Mouse (Mus musculus) thymus, adult 2 months (tissue): ENCODE results near the gene Dst. TPM values are rescaled to one million over a fixed set of nuclear protein-coding genes. Genes with fewer than 3 reads are reported as not detected.

Experiments used
- DNase-seq: peaks from one replicate; pipeline ENCODE4 v3.0.0; 2021
- H3K27ac ChIP-seq: fragments of 200-500 bp; 2 replicates; pipeline ENCODE4 v1.5.1; 2012; ENCODE audit warnings: low read length, control low read depth; ENCODE audit not compliant: control insufficient read depth, insufficient read depth
- H3K27me3 ChIP-seq: fragments of 200-500 bp; 2 replicates; pipeline ENCODE4 v1.6.1; 2012; ENCODE audit warnings: mild to moderate bottlenecking, low read length, moderate library complexity, mixed read lengths; ENCODE audit not compliant: control insufficient read depth, insufficient read depth
- H3K36me3 ChIP-seq: fragments of 200-500 bp; 2 replicates; pipeline ENCODE4 v1.6.1; 2012; ENCODE audit warnings: mild to moderate bottlenecking, low read length, moderate library complexity; ENCODE audit not compliant: control insufficient read depth, insufficient read depth
- H3K4me1 ChIP-seq: fragments of 200-500 bp; replicated peaks from 2 replicates; pipeline ENCODE4 v1.6.1; 2012; ENCODE audit warnings: low read length; ENCODE audit not compliant: control insufficient read depth, insufficient read depth
- H3K4me3 ChIP-seq: fragments of 200-500 bp; 2 replicates; pipeline ENCODE4 v1.5.1; 2012; ENCODE audit warnings: mild to moderate bottlenecking, low read length, control low read depth, moderate library complexity; ENCODE audit not compliant: control insufficient read depth, insufficient read depth
- CTCF ChIP-seq: fragments of 200-500 bp; IDR thresholded peaks from 2 replicates; pipeline ENCODE4 v1.5.1; 2012; ENCODE audit warnings: mild to moderate bottlenecking, control low read depth, low read length, moderate library complexity, borderline replicate concordance; ENCODE audit not compliant: control insufficient read depth, poor library complexity, insufficient read depth; ENCODE audit errors: extremely low read depth
- POLR2A ChIP-seq: fragments of 200-500 bp; IDR thresholded peaks from 2 replicates; pipeline ENCODE4 v1.6.1; 2012; ENCODE audit warnings: mild to moderate bottlenecking, low read length, control low read depth, moderate library complexity; ENCODE audit not compliant: control insufficient read depth, poor library complexity, insufficient read depth; ENCODE audit errors: extremely low read depth
- WGBS: fragments of 180-500 bp; shearing (Covaris S2); methylation state at CpG from one replicate; pipeline ENCODE4 v1.1.7; 2018; 5-methylcytosine and 5-hydroxymethylcytosine counted together
- polyA plus RNA-seq: library from polyadenylated mRNA; depleted of rRNA; stranded (reverse); fragments of >200 nt; gene quantifications from 2 replicates; pipeline ENCODE4 v1.2.3, GENCODE M21; 2012

The Dst gene
- polyA plus RNA-seq, 1 experiment, result 24.2 TPM

DNA sequence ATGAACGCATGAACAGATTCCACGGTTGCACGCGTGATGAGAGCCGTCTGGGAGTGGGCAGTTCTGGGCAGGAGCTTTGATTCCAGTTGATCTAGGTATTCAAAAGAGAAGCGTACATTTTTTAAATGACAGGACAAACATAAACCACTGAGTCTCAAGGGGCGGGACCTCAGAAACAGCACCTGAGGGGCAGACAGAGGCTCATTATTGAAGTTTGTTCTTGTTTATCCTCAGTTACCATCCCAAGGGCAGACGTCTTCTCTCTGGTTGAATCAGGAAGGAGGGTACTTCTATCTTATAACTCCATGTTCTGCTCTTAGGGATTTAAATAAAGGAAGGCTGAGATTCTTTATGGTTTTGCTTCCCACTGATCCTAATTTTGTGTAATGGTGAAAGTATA lies 199.1 kb downstream of the Dst start:
- WGBS, result 92% methylated on average over 8 of the region's 8 CpGs
- no peak for DNase-seq
- H3K4me1 ChIP-seq, result no peaks in the 10 kb centered on the region
- H3K27me3 ChIP-seq, result no peaks in the 10 kb centered on the region
- no peak overlapping the region for H3K4me3 ChIP-seq
- H3K27ac ChIP-seq, result no peak overlapping the region
- H3K36me3 ChIP-seq, result no peaks in the 10 kb centered on the region
- TF ChIP-seq CTCF, result no peak
- TF ChIP-seq POLR2A, result no peak

DNA sequence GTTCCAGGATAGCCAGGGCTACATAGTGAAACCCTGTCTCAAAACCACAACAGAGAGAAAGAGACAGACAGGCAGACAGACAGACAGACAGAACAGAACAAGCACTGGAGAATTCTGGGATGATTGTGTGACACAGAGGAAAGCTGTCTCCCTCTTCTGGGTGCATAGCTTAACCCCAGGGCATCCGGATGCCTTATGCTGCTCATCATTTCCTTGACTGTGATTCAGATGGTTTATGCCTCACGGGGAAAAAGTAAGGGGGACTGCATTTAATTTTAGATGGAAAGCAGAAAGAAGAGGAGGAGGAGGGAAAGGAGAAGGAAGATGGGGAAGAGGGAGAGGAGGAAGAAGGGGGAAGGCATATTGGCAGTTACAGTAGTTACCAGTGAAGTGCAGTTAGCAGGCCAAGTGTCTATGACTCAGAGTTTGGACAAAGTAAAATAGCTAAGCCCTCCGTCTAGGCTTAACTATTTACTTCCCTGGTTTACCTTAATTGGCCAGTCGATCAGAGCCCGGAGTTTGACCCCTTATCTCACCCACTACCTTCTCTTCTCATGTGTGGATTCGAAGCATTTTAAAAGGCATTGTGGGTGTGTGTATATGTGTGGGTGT lies 201.7 kb downstream of the Dst start:
- Histone ChIP-seq H3K4me3 (no peak overlapping the region), H3K27ac (no peak overlapping the region), H3K27me3 (no peaks in the 10 kb centered on the region), H3K36me3 (no peaks in the 10 kb centered on the region), H3K4me1 (no peaks in the 10 kb centered on the region)
- DNase-seq, result no peak
- WGBS, result 88% methylated on average over 6 of the region's 6 CpGs
- TF ChIP-seq POLR2A (no peak), CTCF (no peak)

DNA sequence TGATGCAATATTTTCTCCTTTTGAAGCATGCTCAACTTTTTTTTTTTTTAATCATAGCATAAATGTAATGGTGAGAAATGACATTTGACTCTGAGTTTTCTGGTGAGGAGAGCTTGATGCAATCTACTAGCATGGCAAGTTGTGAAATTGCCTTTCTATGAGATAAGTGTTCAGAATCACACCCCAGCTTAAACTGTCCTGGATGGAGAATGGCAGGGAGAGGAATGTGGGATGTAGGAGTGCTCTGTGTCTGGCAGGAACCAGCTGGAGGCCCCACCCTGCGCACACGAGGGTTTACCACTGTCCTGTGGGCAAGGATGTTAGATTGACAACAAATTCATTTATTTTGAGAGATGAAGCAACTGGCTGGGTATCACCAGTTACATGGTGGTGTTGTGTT lies 202.8 kb downstream of the Dst start:
- Histone ChIP-seq H3K36me3 (no peaks in the 10 kb centered on the region), H3K27ac (no peak overlapping the region), H3K27me3 (no peaks in the 10 kb centered on the region), H3K4me1 (no peaks in the 10 kb centered on the region), H3K4me3 (no peak overlapping the region)
- no peak for DNase-seq
- WGBS, result 68% methylated on average over 2 of the region's 2 CpGs
- no peak for TF ChIP-seq CTCF

DNA sequence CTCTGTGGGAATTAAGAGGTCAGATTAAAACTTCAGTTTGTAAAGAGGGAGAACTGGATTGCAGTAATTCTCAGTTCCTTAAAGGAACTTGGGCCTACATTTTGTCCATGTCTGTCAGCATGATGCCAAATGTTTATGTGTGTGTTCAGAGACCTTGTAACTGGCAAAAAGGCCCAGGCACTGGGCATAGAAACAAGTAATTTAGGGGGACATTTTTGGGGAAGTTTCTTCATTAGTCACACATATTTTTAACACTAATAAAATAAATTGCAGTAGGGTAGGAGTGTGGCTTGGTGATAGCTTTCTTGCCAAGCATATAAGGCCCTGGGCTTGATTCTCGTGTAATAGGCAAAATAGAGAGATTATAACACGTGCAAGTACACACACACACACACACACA lies 203.9 kb downstream of the Dst start:
- TF ChIP-seq POLR2A (no peak), CTCF (no peak)
- Histone ChIP-seq H3K36me3 (no peaks in the 10 kb centered on the region), H3K27ac (no peak overlapping the region), H3K4me3 (no peak overlapping the region), H3K27me3 (no peaks in the 10 kb centered on the region), H3K4me1 (no peaks in the 10 kb centered on the region)
- DNase-seq, result no peak
- 94% methylated on average over 2 of the region's 2 CpGs for WGBS

DNA sequence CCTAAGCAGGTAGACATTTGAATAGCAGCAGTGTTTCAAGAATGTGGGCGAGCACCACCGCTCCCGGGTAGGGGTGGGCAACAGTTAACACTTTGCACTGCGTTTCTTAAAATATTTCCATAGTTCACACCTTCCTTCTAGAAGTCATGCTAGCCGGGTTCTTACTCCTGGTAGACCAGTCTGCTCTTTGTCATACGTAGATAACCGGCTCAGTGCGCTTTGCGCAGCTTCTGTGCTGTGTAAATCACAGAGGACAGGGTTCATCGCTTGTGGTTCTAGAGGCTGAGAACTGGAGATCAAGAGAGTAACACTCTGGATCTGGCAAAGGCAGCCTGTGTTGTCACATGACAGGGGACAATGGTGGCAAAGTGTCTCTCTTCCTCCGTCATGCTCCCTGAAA lies 208.4 kb downstream of the Dst start:
- TF ChIP-seq POLR2A (no peak), CTCF (no peak)
- H3K36me3 ChIP-seq, result no peaks in the 10 kb centered on the region
- WGBS, result 92% methylated on average over 11 of the region's 11 CpGs

DNA sequence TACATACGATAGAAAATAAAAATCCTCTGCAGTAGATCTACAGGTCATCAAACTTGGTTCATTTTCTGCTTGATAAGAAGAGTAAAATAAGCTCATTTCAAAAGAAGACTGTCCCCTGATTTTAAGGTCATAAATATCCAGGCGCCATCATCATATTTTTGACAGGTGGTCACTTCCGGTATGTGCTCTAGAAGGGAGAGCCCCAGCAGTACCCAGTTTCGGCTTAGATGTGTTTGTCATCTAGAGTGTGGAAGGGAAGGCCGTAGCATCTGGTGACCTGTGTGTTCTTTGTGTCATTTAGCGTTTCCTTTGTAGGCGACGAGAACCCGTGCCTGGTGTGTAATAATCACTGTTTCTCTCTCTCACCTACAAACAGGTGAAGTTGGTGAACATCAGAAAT lies 209.0 kb downstream of the Dst start:
- no peak overlapping the region for H3K4me3 ChIP-seq
- H3K4me1 ChIP-seq, result no peaks in the 10 kb centered on the region
- no peak for TF ChIP-seq CTCF
- no peak for TF ChIP-seq POLR2A
- 96% methylated on average over 9 of the region's 9 CpGs for WGBS
- H3K36me3 ChIP-seq, result no peaks in the 10 kb centered on the region
- no peaks in the 10 kb centered on the region for H3K27me3 ChIP-seq
- DNase-seq, result no peak
- H3K27ac ChIP-seq, result no peak overlapping the region

More for the DNA sequence above, 208.4 kb downstream of the Dst start:
- no peak overlapping the region for H3K4me3 ChIP-seq
- H3K27ac ChIP-seq, result no peak overlapping the region
- H3K27me3 ChIP-seq, result no peaks in the 10 kb centered on the region
- no peaks in the 10 kb centered on the region for H3K4me1 ChIP-seq
- DNase-seq, result no peak

DNA sequence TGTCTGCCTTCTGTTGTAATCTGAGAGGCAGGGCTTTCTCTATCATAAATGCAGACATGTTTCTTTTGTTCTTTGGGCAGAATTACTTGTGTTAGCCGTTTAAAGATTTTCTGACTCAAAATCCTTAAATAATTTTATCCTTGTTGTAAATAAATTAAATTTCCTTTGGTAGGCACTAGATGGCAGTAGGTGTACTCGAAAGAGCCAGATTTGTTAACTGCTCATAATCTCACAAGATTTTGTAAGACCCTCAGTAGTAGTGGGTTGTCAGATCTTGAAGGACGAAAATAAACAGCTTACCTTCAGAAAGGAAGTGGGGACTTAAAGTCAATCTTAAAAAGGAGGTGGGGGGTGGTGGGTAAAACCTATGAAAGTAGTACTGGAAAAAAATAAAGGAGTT lies 209.7 kb downstream of the Dst start:
- TF ChIP-seq POLR2A, result no peak
- no peak for TF ChIP-seq CTCF
- WGBS, result 46% methylated on average over 3 of the region's 3 CpGs
- H3K4me1 ChIP-seq, result no peaks in the 10 kb centered on the region
- no peak overlapping the region for H3K4me3 ChIP-seq
- H3K27me3 ChIP-seq, result no peaks in the 10 kb centered on the region
- DNase-seq, result no peak
- H3K27ac ChIP-seq, result no peak overlapping the region
- H3K36me3 ChIP-seq, result no peaks in the 10 kb centered on the region
